Mouse (Mus musculus): ENCODE results near the gene Slc25a39.

DNA sequence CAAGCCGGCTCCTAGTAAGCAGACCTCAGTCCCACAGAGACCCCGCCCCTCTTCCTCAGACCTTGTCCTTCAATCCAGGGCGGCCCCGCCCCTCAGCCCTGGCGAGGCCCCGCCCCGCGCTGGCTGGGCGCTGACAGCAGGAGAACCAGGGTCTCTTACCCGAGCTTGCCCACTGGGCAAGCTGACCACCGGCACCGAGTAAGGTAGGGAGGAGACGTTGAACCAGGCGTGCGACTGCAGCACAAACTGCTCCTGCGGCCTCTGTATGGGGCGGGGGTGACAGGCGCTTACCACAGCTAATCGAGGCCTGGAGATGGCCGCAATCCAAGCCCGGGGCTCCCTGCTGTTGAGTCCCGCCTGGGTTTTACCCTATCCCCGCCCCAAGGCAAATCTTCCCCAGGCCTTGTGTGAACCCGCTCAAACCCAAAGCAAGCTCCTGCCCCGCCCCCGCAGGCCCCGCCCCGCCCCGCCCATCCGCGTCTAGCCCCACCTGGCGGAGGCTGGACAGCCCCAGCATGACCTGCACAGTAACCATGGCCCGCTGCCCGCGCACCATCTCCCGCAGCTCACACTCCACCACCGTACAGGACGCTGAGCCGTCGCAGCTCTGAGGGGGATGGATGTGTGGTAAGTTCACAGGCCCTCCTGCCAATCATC lies 48.1 kb upstream of the Slc25a39 start:
- peak; percentile 8; the same call in 1 of the 2 replicates for TF ChIP-seq CTCF (IDR thresholded peaks at IDR 0.05; ENCODE audit: control insufficient read depth, insufficient read depth, insufficient replicate concordance, low read depth, low read length)
- no peak for TF ChIP-seq POLR2A (IDR thresholded peaks at IDR 0.05; ENCODE audit: control insufficient read depth, low read depth, low read length)

Data from testis, adult 2 months (tissue).